Comparison of ENCODE assay signal across 8 mouse cellular contexts in the genomic region with DNA sequence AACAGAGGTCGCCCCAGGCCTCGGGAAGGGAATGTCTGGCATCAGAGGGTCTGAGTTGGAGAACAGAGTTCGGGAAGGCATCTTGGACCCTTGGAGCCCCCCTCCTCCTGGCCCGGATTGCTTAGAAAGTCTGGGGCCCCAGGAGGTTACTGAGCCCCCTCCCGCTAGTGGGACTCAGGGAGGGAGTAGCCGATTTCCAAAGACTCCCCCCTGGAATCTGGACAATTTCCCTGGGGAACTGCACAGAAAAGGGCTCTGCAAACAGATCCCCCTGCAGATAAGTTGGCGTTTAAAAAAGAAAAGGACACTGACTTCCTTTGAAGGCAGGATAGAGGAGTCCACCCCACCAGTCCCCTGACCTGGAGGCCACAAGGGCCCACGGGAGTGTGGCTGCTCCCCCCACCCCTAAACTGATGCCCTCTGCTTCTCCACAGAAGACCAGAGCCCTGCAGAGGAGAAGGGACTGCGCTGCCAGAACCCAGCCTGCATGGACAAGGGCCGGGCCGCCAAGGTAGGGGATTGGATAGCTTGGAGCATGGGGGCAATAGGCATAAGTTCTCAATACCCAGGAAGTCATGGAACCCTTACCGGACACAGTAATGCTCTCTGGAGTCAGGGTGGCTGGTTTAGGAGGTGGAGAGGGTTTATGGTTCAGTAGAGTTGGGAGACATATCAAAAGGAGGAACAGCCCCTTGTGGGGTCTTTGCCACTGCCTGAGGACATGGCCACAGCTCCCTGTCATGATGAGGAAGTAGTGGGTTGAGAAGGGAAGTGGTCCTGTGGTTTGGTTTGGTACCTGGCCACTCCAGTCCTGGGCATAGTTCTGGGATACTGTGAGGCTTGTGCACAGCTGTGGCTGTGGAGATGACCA. TPM values are rescaled to one million over a fixed set of nuclear protein-coding genes. Genes with fewer than 3 reads are reported as not detected.
A peak's percentile ranks its signal among the peaks of the same experiment; 100 is the strongest.
DNase-seq lines count a peak whose midpoint lies in the region; ATAC-seq and TF ChIP-seq lines count a peak whose summit lies in the region.

No protein-coding gene starts in this region.

- TF ChIP-seq EP300 in liver, postnatal 0 days (IDR thresholded peaks at IDR 0.05; ENCODE audit: low read depth) = no peak

- no peaks in the 10 kb centered on the region for H3K79me3 ChIP-seq in C2C12 (ENCODE audit: low read depth)

- H3K79me2 ChIP-seq in C2C12 (ENCODE audit: control insufficient read depth, insufficient read depth) = peaks cover 11% of the 10 kb centered on the region

- peak overlapping the region; percentile 97 for H3K4me2 ChIP-seq in liver, postnatal 0 days (ENCODE audit: low read depth, low read length)

- H3K4me3 ChIP-seq in C2C12 (ENCODE audit: insufficient read depth, poor library complexity, severe bottlenecking) = peak overlapping the region; percentile 42
- peak overlapping the region; percentile 73 for H3K4me3 ChIP-seq in liver, postnatal 0 days (ENCODE audit: low read depth, low read length)

- no peaks in the 10 kb centered on the region for H3K36me3 ChIP-seq in C2C12 (ENCODE audit: control insufficient read depth, insufficient read depth)
- no peaks in the 10 kb centered on the region for H3K36me3 ChIP-seq in liver, postnatal 0 days (replicated peaks; ENCODE audit: insufficient read depth, low read length)

- no peak overlapping the region for H3K27ac ChIP-seq in liver, postnatal 0 days (ENCODE audit: low read depth)

- H3ac ChIP-seq in C2C12 (ENCODE audit: control insufficient read depth, insufficient read length, low read depth) = peak overlapping the region; percentile 72

- WGBS in liver, postnatal 0 days (ENCODE audit: insufficient replicate concordance) = 3% methylated on average over 12 of the region's 12 CpGs

- no peak for TF ChIP-seq CTCF in C2C12 (IDR thresholded peaks at IDR 0.05; ENCODE audit: control insufficient read depth, insufficient read depth, insufficient read length)
- TF ChIP-seq CTCF in liver, postnatal 0 days (IDR thresholded peaks at IDR 0.05; ENCODE audit: low read depth) = no peak

- H3K4me1 ChIP-seq in liver, postnatal 0 days (ENCODE audit: insufficient read depth) = peaks cover 23% of the 10 kb centered on the region

- H3K27me3 ChIP-seq in C2C12 (ENCODE audit: control insufficient read depth, insufficient read depth, insufficient read length) = no peaks in the 10 kb centered on the region
- H3K27me3 ChIP-seq in liver, postnatal 0 days (ENCODE audit: insufficient read depth, low read length) = 0 out of 2 replicates have a peak, but pooled peaks cover 4% of the 10 kb centered on the region

- ATAC-seq in granulocyte monocyte progenitor cell, adult 5-6 weeks (replicated peaks; ENCODE audit: poor library complexity, severe bottlenecking) = peak; percentile 88
- no peak for ATAC-seq in liver, postnatal 0 days
- ATAC-seq in activated CD4-positive, CD25-positive, alpha-beta regulatory T cell, adult 4 months = no peak

- H3K9ac ChIP-seq in liver, postnatal 0 days (replicated peaks) = peak overlapping the region; percentile 73

- H3K9me3 ChIP-seq in liver, postnatal 0 days (ENCODE audit: low read length) = no peaks in the 10 kb centered on the region

- DNase-seq in embryo, embryonic 9.5 days (ENCODE audit: extremely low spot score) = peak; percentile 62
- DNase-seq in embryo, embryonic 11 days = no peak
- no peak for DNase-seq in liver, postnatal 0 days
- no peak for DNase-seq in cerebellum, postnatal 14 days
- DNase-seq in T-cell, adult 2 months (ENCODE audit: low spot score) = no peak

TF ChIP-seq in C2C12, 6 proteins besides CTCF, POLR2A, EP300 and RAD21:
- TF ChIP-seq MYOG (IDR thresholded peaks at IDR 0.05; ENCODE audit: control insufficient read depth, extremely low read depth, insufficient read length) (no peak), MYOD1 (IDR thresholded peaks at IDR 0.05; ENCODE audit: control insufficient read depth, insufficient read length, low read depth) (no peak), FOSL1 (IDR thresholded peaks at IDR 0.05; ENCODE audit: insufficient read depth, low read length, poor library complexity, severe bottlenecking) (no peak), USF1 (IDR thresholded peaks at IDR 0.05; ENCODE audit: low read depth) (no peak), CEBPB (IDR thresholded peaks at IDR 0.05; ENCODE audit: low read depth) (no peak), MAX (IDR thresholded peaks at IDR 0.05) (no peak)
TF ChIP-seq in C2C12: peak in this region for 0.

RNA-seq across cellular contexts. Expression of a gene that starts 15.1 kb away (rescaled TPM):
- polyA plus RNA-seq in C2C12 (2012; fragmentation: generic; extraction: Trizol) = 17.5 TPM
- 0.34 and 7.6 TPM in 2 replicates for total RNA-seq in granulocyte monocyte progenitor cell, adult 5-6 weeks (2014; fragmentation: Nextera tagmentation)
- 1.8 and 2.2 TPM in 2 replicates for total RNA-seq in granulocyte monocyte progenitor cell, adult 5-6 weeks (2017)
- polyA plus RNA-seq in liver, postnatal 0 days (2015; fragmentation: Nextera tagmentation; extraction: Ambion mirVana) = 1.8 and 2.1 TPM in 2 replicates
- polyA plus RNA-seq in activated CD4-positive, CD25-positive, alpha-beta regulatory T cell, adult 4 months (2017; shearing (Covaris generic)) = 1 to 10 TPM; 1.3 to 2.6 TPM

RNA-seq across cellular contexts. Expression of a gene that starts 28.3 kb away (rescaled TPM):
- polyA plus RNA-seq in C2C12 (2012; fragmentation: generic; extraction: Trizol) = 0.95 TPM
- not detected in 2 replicates for total RNA-seq in granulocyte monocyte progenitor cell, adult 5-6 weeks (2014; fragmentation: Nextera tagmentation)
- 1.6 TPM in 1 of 2 replicates, not detected in the other for total RNA-seq in granulocyte monocyte progenitor cell, adult 5-6 weeks (2017)
- polyA plus RNA-seq in liver, postnatal 0 days (2015; fragmentation: Nextera tagmentation; extraction: Ambion mirVana) = 0.15 TPM in 1 of 2 replicates, not detected in the other
- 100 to 1,000 TPM; 132 to 150 TPM for polyA plus RNA-seq in activated CD4-positive, CD25-positive, alpha-beta regulatory T cell, adult 4 months (2017; shearing (Covaris generic))

RNA-seq across cellular contexts. Expression of a gene that starts 48.3 kb away (rescaled TPM):
- polyA plus RNA-seq in C2C12 (2012; fragmentation: generic; extraction: Trizol) = 39.7 TPM
- 33.7 and 36.5 TPM in 2 replicates for total RNA-seq in granulocyte monocyte progenitor cell, adult 5-6 weeks (2014; fragmentation: Nextera tagmentation)
- 30.7 and 40.0 TPM in 2 replicates for total RNA-seq in granulocyte monocyte progenitor cell, adult 5-6 weeks (2017)
- 8.0 and 8.5 TPM in 2 replicates for polyA plus RNA-seq in liver, postnatal 0 days (2015; fragmentation: Nextera tagmentation; extraction: Ambion mirVana)
- 10 to 100 TPM; 11.3 to 14.6 TPM for polyA plus RNA-seq in activated CD4-positive, CD25-positive, alpha-beta regulatory T cell, adult 4 months (2017; shearing (Covaris generic))

RNA-seq across cellular contexts. Expression of a gene that starts 49.1 kb away (rescaled TPM):
- polyA plus RNA-seq in C2C12 (2012; fragmentation: generic; extraction: Trizol) = 0.27 TPM
- total RNA-seq in granulocyte monocyte progenitor cell, adult 5-6 weeks (2014; fragmentation: Nextera tagmentation) = 1.6 and 3.2 TPM in 2 replicates
- 1.0 and 2.6 TPM in 2 replicates for total RNA-seq in granulocyte monocyte progenitor cell, adult 5-6 weeks (2017)
- polyA plus RNA-seq in liver, postnatal 0 days (2015; fragmentation: Nextera tagmentation; extraction: Ambion mirVana) = 0.07 TPM in 2 replicates
- polyA plus RNA-seq in activated CD4-positive, CD25-positive, alpha-beta regulatory T cell, adult 4 months (2017; shearing (Covaris generic)) = not detected

RNA-seq across cellular contexts. Expression of a gene that starts 60.0 kb away (rescaled TPM):
- 8.6 TPM for polyA plus RNA-seq in C2C12 (2012; fragmentation: generic; extraction: Trizol)
- total RNA-seq in granulocyte monocyte progenitor cell, adult 5-6 weeks (2014; fragmentation: Nextera tagmentation) = 9.2 and 15.7 TPM in 2 replicates
- 5.2 and 10.3 TPM in 2 replicates for total RNA-seq in granulocyte monocyte progenitor cell, adult 5-6 weeks (2017)
- polyA plus RNA-seq in liver, postnatal 0 days (2015; fragmentation: Nextera tagmentation; extraction: Ambion mirVana) = 7.4 and 8.5 TPM in 2 replicates
- 10 to 100 TPM; 14.1 to 22.0 TPM for polyA plus RNA-seq in activated CD4-positive, CD25-positive, alpha-beta regulatory T cell, adult 4 months (2017; shearing (Covaris generic))

Comparison
In these comparisons a context has a peak if more than half of its experiments do, and no peak if none do; other contexts are left out.
1. RNA of a gene that starts 28.3 kb away (polyA plus RNA-seq): 132 to 150 TPM in activated CD4-positive, CD25-positive, alpha-beta regulatory T cell, adult 4 months; 0.95 TPM in C2C12 (single experiment) and 0.15 TPM in liver, postnatal 0 days; every median in the first group is over 10 times any median in the second.